Mouse (Mus musculus) c-Kit-positive CD71-positive TER-119-negative erythroid progenitor cells, embryonic 14.5 days (primary cell): Measurements from ENCODE around the gene Cyp2d11.
"Not testable (repeated sequence)": the region's sequence is repeated elsewhere in the genome, so short reads cannot be mapped to it uniquely, and the experiment has no call there.

Experiments used
- DNase-seq: peaks from one replicate; pipeline ENCODE4 v3.0.0-alpha.2; 2013; ENCODE audit warnings: low read depth

Gene Cyp2d11

DNA sequence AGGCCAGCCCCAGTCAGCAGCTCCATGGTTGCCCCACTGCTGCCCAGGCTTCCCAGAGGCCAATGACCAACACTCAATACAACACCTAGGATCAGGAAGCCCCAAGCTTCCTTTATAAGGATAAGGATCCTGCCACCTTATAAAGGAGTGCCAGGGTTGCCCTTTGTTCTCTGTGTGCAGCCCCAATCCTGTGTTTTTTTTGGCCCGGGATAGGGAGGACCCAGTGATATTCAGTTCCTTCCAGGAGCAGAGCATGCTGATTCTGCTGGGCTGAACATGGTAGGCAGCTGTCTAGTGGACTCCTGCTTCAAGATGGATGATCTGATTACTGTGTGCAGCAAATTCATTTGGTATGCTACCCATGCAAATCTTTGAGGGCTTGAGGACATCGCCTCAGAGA, at the start of gene Cyp2d11:
Gene Cyp2d11 (minus strand): TSS at position 101 of the 400 bp plus-strand sequence.
- not testable (repeated sequence) for DNase-seq

DNA sequence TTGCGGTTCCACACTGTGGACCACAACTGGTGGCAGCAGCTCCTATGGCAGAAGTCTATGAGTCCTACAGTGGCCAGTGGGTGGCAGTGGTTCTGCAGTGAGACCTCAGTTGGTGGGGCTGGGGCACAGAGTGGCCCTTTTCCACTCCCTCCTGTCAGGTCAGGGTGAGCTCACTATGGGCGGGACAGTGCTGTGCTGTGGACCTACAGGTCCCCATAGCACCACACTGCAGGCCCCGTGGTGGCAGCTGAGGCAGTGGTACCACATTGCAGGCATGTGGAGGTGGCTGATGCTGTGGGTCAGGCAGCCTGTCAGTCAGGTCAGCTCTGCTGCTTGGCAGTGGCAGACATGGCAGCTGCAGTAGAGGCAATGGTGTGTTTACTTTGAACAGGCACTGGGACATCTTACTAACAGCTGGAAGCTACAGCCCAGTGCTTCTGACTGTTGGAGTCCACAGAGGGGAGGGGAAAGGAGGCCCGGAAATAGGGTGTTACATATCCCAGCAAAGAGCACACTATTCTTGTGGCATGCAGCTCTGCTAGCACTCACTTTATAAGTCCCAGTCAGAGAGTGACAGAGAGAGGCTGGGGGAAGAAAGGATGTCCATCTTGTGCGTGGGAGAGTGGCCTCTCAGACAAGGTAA, 44.3 kb upstream of the Cyp2d11 start:
- no peak for DNase-seq

DNA sequence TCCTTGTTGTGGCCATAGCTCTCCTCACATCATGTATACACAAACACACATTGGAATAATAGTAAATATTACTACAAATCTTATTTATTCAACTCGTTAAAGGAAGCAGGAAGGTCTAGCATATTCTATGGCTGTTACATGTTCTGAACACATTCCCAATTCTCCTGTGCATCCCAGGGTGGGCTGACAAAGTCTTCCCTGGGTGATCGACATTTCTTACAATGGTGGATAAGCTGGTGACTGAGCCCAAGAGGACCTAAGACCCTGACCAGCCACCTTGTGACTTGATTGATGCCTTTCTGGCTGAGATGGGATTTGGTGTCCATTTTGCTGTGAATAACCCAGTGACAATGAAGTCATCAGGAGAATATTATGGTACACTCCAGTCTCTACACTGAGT, 41.8 kb upstream of the Cyp2d11 start:
- no peak for DNase-seq

DNA sequence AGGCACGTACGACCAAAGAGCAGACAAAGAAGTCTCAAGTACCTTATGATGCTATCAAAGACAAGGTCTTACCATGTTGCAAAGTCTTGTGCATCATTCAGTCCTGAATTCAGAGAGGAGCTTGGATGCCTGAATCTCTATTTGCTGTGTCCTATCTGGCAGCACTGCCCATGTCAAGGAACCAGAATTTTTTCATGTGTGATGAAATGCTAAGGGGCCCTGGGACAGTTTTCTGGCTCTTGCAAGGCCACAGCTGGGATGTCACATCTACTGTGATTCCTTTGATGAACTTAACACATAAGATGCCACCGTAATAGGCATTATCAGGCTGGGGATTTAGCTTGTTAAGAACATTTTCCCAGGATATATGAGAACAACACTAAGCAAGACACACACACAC, 41.2 kb upstream of the Cyp2d11 start:
- no peak for DNase-seq

DNA sequence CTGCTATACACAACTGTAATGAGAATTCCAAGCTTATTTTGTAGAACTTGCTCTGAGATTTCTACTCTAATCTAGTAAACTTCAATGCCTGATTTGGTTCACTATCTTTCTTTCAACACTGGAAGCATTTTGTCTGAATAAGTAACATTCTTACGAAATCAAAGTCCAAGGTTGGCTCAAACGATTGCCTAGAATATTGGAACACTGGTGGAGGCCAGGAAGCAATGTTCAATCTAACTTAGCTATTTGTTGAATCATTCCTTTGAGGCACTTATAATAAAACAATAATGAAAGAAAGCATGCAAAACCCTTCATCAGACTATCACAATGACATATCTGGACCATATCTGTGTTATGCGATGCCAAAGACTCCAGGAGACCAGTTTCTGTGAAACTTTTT, 40.7 kb upstream of the Cyp2d11 start:
- DNase-seq, result no peak

DNA sequence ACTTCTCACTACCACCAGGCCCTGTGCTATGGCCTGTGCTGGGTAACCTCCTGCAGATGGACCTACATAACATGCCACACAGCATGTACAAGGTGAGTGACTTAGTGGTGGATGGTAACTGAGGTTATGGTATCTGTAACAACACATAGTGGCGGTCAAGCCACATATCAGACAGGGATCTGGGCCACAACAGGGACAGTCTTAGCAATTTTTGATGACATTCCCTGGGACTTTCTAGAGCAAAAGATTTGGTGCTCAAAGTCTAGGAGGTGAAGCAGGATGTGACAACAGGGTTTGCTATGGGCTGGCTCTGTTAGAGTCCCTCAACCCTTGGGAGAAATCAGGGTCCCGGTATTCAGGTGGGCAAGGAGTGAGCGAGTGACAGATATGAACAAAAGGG, 39.8 kb upstream of the Cyp2d11 start:
- DNase-seq, result no peak

DNA sequence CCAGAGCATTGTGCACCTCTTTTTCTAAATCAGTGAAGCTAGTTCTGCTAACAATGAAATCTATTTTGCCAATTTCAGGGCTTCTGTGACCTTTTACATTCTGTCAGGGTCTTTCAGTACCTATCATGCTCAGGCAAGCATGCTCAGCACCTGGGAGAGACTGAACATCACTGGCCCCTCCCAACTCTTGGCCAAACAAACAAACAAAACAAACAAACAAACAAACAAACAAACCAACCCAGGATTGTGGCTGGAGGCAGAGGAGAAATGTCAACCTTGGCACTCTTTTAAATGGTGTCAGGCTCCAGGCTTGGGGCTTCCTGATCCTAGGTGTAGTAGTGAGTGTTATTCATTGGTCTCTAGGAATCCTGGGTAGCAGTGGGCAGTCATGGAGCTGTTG, 39.3 kb upstream of the Cyp2d11 start, which contains the start of gene Cyp2d9:
Gene Cyp2d9 (plus strand): TSS at position 301 of the 400 bp plus-strand sequence.
- DNase-seq, result no peak

DNA sequence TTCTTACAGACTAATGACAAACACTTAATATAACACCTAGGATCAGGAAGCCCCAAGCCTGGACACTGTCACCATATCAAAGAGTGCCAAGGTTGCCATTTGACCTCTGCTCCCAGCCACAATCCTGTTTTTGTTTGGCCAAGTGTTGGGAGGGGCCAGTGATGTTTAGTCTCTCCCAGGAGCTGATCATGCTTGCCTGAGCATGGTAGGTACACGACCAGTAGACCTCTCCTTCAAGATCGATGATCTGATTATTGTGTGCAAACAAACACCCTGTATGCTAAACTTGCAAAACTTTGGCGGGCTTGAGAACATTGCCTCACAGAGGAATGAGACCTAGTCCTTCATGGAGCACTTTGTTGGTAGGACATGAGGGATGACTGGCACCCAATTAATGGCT, 29.6 kb upstream of the Cyp2d11 start:
- DNase-seq, result no peak

DNA sequence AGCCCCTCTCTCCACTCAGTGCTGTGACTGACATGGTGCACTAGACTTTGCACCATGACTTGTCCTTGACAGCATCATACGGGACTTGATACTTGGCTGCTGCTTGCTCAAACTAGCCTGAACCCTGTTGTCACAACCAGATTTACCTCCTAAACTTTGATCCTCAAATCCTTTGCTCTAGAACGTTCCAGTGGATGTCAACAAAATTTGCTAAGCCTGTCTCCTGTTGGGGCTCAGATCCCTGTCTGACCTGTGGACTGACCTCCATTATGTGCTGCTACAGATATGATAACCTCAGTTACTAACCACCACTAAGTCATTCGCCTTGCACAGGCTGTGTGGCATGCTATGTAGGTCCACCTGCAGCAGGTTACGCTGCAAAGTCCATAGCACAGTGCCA, 29.1 kb upstream of the Cyp2d11 start:
- no peak for DNase-seq

DNA sequence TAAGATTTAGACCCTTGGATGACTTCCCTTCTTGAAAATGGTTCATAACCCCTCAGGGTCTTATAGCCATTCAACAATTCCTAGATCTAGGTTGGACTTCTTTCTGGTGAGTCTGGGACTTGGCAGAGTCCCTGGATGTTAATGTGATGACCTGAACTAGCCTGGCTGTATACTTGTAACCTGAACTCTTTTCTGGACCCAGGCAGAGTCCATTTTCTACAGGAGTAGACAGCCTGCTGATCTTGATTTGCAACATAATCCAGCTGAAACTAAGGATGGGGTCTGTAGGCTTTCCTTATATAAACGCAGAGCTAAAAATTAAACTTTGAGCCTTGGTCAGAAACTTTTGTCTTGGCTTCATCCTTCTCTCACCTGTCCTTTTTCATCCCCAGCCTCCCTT, 24.8 kb upstream of the Cyp2d11 start:
- DNase-seq, result no peak

DNA sequence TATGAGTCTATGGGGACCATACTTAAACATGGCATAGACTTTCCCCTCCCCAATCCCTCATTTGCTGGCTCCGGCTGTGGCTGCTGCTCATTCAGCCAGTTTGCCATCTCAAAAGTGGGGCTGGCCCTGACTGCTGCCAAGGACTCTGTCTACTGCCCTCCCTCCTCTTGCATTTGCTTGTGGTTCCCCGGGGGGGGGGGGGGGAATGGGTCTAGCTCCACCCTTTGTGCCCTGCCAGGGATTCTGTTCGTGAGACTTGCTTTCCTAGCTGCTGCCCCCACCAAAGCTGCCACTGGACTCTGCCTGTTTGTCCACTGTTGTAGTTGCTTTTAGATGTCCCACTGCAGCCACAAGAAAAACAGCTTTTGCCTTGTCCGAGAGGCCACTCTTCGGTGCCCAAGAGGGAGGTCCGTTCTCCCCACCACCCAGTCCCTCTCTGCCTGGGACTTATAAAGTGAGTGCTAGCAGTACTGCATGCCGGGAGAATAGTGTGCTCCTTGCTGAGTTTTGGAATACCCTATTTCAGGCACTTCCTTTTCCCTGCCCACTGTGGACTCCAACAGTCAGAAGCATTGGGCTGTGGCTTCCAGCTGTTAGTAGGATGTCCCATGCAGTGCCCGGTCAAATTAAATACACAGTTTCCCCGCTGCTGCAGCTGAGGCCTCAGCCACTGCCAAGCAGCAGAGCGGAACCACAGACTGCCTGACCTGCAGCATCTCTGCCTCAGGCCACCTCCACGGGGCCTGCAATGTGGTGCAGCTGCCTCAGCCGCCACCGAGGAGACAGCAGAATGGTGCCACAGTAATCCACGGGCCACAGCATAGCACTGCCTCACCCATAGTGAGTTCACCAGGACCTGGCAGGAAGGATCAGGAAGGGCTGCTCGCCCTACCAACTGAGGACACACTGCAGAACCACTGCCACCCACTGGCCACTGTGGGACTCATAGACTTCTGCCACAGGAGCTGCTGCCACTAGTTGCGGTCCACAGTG, 23.3 kb upstream of the Cyp2d11 start:
- DNase-seq, result peak; percentile 10

DNA sequence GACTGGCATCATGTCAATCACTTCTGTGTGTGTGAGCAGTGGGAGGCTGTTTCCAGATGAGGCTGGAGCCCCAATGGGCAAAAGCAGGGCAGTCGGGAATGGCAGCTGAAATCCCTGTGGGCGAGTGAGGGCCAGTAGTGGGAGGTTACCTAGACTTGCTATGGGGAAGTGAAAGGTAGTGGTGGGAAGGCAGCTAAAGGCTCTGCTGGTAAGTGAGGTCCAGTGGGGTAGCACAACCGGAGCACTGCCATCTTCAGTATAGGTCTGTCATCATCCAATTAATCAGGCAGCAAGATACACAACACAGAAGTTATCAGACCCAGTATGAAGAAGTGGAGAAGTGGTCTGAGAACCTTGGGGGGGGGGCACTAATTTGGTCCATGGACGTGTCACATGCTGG, 13.7 kb upstream of the Cyp2d11 start:
- no peak for DNase-seq

DNA sequence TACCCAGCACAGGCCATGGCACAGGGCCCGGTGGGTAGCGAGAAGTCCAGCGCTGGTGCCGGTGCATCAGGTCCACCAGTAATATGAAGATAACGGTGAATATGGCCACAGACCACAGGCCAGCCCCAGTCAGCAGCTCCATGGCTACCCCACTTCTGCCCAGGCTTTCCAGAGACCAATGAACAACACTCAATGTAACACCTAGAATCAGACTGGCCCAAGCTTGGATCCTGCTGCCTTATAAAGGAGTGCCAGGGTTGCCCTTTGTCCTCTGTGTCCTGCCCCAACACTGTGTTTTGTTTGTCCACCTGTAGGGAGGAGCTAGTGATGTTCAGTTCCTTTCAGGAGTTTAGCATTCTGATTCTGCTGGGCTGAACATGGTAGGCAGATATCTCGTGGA, 13.2 kb upstream of the Cyp2d11 start, which contains the start of gene Cyp2d10:
Gene Cyp2d10 (minus strand): TSS at position 215 of the 400 bp plus-strand sequence.
- no peak for DNase-seq

DNA sequence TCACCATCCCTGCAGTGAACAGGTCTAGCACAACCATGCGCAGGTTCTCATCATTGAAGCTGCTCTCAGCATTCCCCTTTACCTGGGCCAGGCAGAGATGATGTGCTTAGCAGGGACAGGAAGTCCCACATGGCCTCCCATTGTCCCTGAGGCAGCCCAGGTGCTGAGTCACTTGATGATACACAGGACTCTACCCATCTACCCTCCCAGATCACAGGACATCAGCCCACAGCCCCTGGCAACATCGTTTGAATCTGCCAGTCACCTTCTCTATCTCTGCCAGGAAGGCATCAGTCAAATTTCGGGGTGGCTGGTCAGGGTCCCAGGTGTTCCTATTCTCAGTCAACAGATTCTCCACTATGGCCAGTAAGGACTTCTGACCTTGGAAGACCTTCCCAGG, 10.3 kb upstream of the Cyp2d11 start:
- no peak for DNase-seq

DNA sequence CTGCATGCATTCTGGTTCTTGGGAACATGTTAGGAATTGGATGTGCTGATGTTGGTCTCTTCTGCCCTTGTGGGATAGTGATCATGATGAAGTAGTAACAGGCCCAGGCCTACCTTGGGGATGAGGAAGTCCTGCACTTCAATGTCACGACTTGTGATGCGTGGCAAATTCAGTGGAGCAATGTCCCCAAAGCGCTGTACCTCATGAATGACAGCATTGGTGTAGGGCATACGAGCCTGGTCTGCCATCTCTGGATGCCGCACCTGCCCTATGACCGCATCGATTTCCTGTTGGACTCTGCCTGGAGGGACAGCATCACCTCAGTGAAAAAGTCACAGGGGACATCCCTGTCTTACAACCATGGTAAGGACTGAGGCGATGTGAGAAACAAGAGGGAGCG, 9.8 kb upstream of the Cyp2d11 start:
- no peak for DNase-seq

DNA sequence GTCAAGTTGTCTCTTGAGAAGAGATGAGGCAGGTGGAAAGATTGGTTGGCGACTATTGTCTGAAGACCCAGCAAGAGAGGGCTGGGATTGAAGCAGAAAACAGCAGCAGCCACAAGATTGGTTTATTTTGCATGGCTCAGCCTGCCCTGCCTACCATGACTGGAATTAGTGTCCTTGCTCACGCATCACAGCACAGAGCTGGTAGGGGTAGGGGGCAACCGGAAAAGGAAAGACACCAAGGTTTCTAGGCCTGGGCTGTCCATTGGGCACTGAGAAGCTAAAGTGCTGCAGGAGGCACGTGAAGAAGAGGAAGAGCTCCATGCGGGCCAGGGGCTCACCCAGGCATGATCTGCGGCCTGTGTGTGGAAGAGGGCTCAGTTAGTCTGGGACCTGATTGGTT, 8.9 kb upstream of the Cyp2d11 start:
- no peak for DNase-seq

DNA sequence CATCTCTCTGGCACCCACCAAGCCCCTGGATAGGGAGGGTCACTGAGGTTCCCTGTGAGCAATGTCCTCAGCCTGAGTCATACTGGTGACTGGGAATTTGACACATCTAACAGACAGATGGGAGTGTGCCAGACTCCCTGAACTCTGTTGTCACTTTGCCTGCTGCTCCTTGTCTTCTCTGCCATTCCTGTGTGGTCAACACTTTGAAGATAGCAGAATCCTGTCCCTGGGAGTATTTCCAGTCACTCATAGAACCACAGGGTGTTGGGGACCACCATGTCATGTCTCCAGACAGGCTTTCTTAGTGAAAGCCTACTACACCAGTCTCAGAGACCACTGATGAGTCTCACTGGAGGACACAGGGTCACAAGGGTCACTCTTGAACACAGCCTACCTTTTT, 8.3 kb upstream of the Cyp2d11 start:
- no peak for DNase-seq

DNA sequence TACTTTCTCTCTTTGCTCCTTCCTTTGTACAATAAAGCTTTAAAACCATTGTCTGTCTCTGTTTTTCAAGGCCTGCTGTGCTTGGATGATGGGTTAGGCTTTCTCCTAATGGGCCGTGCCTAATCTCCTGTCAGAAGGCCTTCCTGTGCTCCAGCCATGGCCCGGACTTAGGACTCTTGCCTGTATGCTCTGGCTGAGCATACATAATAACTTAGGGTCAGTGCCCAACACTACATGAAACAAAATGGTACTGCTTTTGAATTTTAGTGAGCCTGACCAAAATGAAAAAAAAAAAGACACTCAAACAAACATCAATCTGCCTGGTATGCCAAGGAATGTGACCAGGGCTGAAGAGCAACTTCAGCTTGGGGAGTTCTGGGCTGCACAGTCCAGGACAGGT, 7.7 kb upstream of the Cyp2d11 start:
- DNase-seq, result no peak

DNA sequence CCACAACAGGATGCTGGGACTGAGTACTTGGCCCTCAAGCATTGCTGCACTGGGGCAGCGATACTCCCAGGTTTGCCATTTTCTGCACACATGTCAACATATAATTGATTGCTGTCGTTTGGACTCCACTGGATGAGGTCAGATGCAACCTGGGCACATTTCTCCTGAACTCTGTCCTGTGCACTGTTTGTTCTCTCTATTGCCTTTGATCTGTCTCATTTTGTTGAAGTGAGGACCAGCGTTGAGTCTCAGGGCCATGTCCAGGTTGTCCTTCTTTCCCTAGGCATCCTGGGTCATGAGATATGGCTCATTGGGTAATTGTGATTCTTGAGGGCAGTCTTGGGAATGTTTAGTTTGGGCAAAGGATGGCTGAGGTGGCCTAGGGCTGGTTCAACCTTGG, 2.1 kb upstream of the Cyp2d11 start:
- not testable (repeated sequence) for DNase-seq

DNA sequence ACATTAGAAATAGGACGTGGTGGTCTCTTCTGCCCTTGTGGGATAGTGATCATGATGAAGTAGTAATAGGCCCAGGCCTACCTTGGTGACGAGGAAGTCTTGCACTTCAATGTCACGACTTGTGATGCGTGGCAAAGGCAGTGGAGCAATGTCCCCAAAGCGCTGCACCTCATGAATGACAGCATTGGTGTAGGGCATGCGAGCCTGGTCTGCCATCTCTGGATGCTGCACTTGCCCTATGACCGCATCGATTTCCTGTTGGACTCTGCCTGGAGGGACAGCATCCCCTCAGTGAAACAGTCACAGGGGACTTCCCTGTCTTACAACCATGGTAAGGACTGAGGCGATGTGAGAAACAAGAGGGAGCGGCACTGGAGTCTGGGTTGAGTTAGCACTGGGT, 3.9 kb downstream of the Cyp2d11 start:
- DNase-seq, result not testable (repeated sequence)

DNA sequence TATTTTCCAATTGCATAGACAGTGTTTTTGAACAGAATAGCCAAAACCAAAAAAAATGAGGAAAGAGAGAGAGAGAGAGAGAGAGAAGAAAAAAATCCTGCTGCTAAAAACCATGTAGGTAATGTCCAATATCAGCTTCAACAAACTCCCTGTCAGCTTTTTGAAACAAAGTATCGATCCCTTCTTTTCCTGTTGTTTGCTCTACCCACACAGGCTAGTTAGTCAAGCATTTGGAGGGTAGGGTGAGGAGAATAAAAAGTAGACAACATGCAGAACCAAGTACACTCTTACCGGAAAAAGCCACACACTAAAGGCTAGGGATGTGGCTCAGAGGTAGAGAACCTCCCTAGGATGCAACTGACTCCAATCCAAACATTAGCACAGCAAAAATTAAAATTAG, 8.1 kb downstream of the Cyp2d11 start:
- no peak for DNase-seq

DNA sequence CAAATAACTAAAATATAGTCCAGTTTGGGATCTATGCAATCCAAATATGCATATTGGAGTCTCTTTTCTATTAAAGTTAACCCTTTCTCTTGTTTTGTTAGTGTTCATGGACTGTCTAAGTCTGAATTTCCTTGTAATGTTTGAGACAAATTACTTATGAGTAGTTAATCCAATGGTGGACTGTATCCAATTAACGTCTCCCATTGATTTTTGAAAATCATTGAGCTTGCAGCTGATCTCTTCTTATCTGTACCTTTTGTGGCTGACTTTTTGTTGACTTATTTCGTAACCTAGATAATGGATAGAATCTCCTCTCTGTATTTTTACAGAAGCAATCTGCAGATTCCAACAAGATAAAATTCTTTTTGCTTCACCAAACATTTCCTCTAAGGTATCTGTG, 11.4 kb downstream of the Cyp2d11 start:
- DNase-seq, result no peak

DNA sequence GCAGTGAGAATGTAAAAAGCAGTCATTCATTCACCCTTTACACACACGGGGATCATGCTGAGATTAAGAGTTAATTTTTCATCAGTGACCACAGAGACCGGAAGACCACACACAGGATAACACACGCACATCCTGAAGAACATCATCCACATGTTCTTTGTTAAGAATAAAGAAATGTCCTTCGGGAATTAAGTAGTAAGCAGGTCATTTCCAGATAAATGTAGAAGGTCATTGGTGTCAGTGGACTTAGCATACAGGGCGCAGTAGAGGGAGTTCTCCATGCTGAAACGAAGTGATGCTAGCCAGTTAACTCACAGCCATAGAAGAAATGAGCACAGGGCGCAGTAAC, 13.1 kb downstream of the Cyp2d11 start:
- no peak for DNase-seq
